Mouse (Mus musculus): ENCODE data around the gene E130114P18Rik.

Gene E130114P18Rik

GRCm38 (mm10) chr4:97805896-97806808 is 28.3 kb upstream of the E130114P18Rik start:
- no peak for DNase-seq (ENCODE audit: extremely low read depth, low read depth, low spot score)

- no peak for DNase-seq (ENCODE audit: extremely low read depth, low read depth, low spot score)
Measured at GRCm38 (mm10) chr4:97805255-97805654, 27.4 kb upstream of the E130114P18Rik start.

GRCm38 (mm10) chr4:97804638-97805037 is 26.8 kb upstream of the E130114P18Rik start:
- DNase-seq (ENCODE audit: extremely low read depth, low read depth, low spot score), result no peak

GRCm38 (mm10) chr4:97803791-97804190 is 25.9 kb upstream of the E130114P18Rik start:
- no peak for DNase-seq (ENCODE audit: extremely low read depth, low read depth, low spot score)

GRCm38 (mm10) chr4:97796505-97796904 is 18.6 kb upstream of the E130114P18Rik start:
- no peak for DNase-seq (ENCODE audit: extremely low read depth, low read depth, low spot score)

- no peak for DNase-seq (ENCODE audit: extremely low read depth, low read depth, low spot score)
Measured at GRCm38 (mm10) chr4:97795957-97796356, 18.1 kb upstream of the E130114P18Rik start.

GRCm38 (mm10) chr4:97794865-97795264 is 17.0 kb upstream of the E130114P18Rik start:
- DNase-seq (ENCODE audit: extremely low read depth, low read depth, low spot score), result no peak

- no peak for DNase-seq (ENCODE audit: extremely low read depth, low read depth, low spot score)
Measured at GRCm38 (mm10) chr4:97793931-97794330, 16.1 kb upstream of the E130114P18Rik start.

GRCm38 (mm10) chr4:97788537-97788936 is 10.7 kb upstream of the E130114P18Rik start:
- DNase-seq (ENCODE audit: extremely low read depth, low read depth, low spot score), result no peak

GRCm38 (mm10) chr4:97787515-97787914 is 9.6 kb upstream of the E130114P18Rik start:
- no peak for DNase-seq (ENCODE audit: extremely low read depth, low read depth, low spot score)

- no peak for DNase-seq (ENCODE audit: extremely low read depth, low read depth, low spot score)
Measured at GRCm38 (mm10) chr4:97786571-97786970, 8.7 kb upstream of the E130114P18Rik start.

- DNase-seq (ENCODE audit: extremely low read depth, low read depth, low spot score), result no peak
Measured at GRCm38 (mm10) chr4:97785547-97786271, 7.8 kb upstream of the E130114P18Rik start.

- DNase-seq (ENCODE audit: extremely low read depth, low read depth, low spot score), result no peak
Measured at GRCm38 (mm10) chr4:97784236-97784635, 6.4 kb upstream of the E130114P18Rik start.

- DNase-seq (ENCODE audit: extremely low read depth, low read depth, low spot score), result no peak
Measured at GRCm38 (mm10) chr4:97783073-97783879, 5.4 kb upstream of the E130114P18Rik start.

- DNase-seq (ENCODE audit: extremely low read depth, low read depth, low spot score), result no peak
Measured at GRCm38 (mm10) chr4:97782497-97782896, 4.6 kb upstream of the E130114P18Rik start.

- no peak for DNase-seq (ENCODE audit: extremely low read depth, low read depth, low spot score)
Measured at GRCm38 (mm10) chr4:97782069-97782468, 4.2 kb upstream of the E130114P18Rik start.

- DNase-seq (ENCODE audit: extremely low read depth, low read depth, low spot score), result no peak
Measured at GRCm38 (mm10) chr4:97780666-97781435, 3.0 kb upstream of the E130114P18Rik start.

- no peak for DNase-seq (ENCODE audit: extremely low read depth, low read depth, low spot score)
Measured at GRCm38 (mm10) chr4:97780024-97780423, 2.1 kb upstream of the E130114P18Rik start.

- no peak for DNase-seq (ENCODE audit: extremely low read depth, low read depth, low spot score)
Measured at GRCm38 (mm10) chr4:97779003-97779930, 1.4 kb upstream of the E130114P18Rik start.
